Mouse (Mus musculus) heart, postnatal 14 days (tissue): ENCODE measurements around the gene Tmed4. TPM values are rescaled to one million over a fixed set of nuclear protein-coding genes. Genes with fewer than 3 reads are reported as not detected.
A peak's percentile ranks its signal among the peaks of the same experiment; 100 is the strongest.

Experiments used
- DNase-seq, 2 experiments: peaks; one replicate each; pipeline ENCODE4 v3.0.0; 2021 to 2022
- intact Hi-C: fragments of 180-260 bp; cut with DNase I; formaldehyde crosslinking; loops from one replicate; pipeline ENCODE4 v1.15.1; 2025
- long read RNA-seq, 2 experiments: library from polyadenylated mRNA; stranded (forward); transcript quantifications; one replicate each; pipeline ENCODE4 v2.0.0; 2021
- total RNA-seq, 2 experiments: library from RNA; stranded (reverse); gene quantifications; 2 replicates each; pipeline ENCODE4 v1.2.3; 2021

Tmed4 gene
- 10 to 100 TPM; 72.9 to 73.5 TPM for total RNA-seq
- long read RNA-seq, experiment 1, transcript Tmed4-202 (4 exons, 886 nt), result minor isoform, 10 of 152 reads
- long read RNA-seq, experiment 1, transcript Tmed4-201 (5 exons, 2,003 nt), result major isoform, 129 of 152 reads
- long read RNA-seq, experiment 1, partial matches to known transcripts, result 2 of 152 reads
- long read RNA-seq, experiment 1, other reads (novel, unspliced or antisense), result 11 of 152 reads
- long read RNA-seq, experiment 2, transcript Tmed4-201 (5 exons, 2,003 nt), result major isoform, 96 of 112 reads
- long read RNA-seq, experiment 2, transcript Tmed4-202 (4 exons, 886 nt), result minor isoform, 6 of 112 reads
- long read RNA-seq, experiment 2, partial matches to known transcripts, result 0 of 112 reads
- long read RNA-seq, experiment 2, other reads (novel, unspliced or antisense), result 10 of 112 reads

DNA sequence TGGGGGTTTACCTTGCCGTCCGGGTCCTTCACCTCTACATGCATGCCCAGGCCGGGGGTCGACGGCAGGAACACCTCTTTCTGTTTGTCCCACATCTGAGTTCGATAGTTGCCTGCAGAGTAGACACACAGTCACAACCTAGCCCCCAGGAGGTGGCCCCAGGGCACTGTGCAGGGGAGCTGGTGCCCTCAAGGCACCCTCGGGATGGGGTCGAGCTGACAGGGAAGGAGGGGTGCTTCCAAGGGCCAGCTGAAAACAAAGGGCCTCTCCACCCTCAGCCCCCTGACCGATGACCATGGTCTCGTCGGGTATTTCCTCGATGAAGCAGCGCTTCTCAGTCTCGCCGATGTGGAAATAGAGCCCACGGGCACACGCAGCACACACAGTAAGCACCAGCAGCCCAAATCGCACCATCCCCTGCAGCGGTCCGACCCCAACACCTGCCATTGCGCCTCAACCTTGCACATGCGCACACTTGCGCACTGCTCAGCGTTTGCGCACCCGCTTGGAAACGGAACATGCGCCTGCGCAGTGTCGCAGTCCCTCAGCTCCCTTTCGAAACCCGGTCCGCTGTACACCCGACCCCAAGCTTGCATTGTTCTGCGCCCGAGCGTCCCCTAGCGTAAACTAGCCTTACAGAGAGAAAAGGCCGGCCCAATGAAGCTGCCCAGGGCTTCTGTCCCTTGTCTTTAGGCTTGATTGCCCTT, at the start of gene Tmed4:
TSS of gene Tmed4 (minus strand) at position 484 of the 707 bp plus-strand sequence.
- intact Hi-C loops, result no loop called here

DNA sequence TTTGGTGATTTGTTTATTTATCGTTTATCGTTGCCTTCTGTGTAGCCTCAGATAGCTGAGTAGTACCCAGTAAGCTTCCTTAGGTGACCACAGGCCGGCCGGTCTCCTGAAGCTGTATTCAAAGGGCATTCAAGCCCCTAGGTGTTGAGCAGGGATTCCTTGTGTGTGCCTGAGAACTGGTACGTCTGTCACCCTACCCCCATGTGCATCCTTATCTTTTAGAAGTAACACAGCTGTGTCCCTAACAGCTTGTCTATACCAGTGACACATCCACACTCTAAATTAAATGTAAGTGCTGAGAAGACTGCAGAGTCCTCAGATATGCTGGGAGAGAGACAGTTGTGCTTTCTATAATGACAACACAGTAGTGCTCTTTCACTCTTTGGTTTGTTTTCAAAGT, 48.7 kb upstream of the Tmed4 start:
- DNase-seq, result no peak

More for the DNA sequence above, at the start of gene Tmed4:
- peak; percentile 99 for DNase-seq

DNA sequence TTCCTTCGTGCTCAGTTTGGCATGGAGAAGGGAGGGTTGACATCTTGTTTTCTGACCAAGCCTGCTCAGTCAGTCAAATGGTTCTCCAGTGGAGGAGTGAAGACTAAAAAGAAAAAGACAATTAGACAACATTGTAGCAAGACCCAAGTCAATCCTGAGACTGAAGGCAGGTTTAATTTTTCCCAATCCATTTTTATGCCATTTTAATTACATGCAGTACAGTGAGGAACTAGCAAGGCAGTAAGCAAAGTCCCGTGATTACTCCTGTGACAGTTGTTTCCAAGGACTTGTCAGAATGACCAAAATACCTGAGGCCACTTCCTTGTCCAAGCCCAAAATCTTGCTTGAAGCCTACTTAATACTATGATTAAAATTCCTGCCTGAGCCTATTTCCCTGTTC, 47.4 kb upstream of the Tmed4 start:
- intact Hi-C loops, result no loop called here
- DNase-seq, result no peak

More for the DNA sequence above, 48.7 kb upstream of the Tmed4 start:
- intact Hi-C loops, result no loop called here

DNA sequence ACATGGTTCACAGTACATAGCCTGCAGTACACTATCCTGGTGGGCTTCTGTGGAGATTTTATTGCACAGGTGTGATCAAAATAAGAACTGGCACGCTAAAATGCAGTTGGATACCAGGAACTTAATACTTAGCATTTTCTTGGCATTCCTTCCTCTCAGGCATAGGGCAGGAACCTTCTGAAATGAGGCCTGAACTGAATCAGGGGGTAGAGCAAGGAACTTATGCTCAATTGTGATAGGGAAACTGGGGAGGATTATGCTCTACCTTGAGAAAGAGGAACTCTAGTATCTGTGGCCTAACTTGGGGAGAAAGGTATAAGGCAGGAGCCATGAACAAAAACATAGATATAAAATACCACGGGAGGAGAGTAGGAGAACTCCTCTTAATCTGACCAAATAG, 44.7 kb upstream of the Tmed4 start:
- intact Hi-C loops, result no loop called here

DNA sequence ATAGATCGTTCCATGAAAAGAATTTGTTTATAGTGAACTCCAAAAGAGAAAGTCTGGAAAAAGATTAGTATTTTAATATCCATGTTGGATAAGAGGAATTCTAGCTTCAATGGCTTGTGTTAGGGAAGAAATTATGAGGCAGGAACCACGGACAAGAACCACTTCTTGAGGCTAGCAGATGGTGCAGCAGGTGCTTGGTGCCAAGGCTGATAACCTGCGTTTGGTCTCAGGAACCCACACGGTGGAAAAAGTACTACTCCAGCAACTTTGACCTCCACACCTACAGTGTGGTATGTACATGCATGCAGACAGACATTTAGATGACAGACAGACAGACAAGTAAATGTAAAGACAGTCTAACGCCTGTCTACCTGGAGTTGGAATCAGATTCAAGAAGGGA, 43.9 kb upstream of the Tmed4 start:
- no peak for DNase-seq
- intact Hi-C loops, result no loop called here

More for the DNA sequence above, 44.7 kb upstream of the Tmed4 start:
- no peak for DNase-seq

DNA sequence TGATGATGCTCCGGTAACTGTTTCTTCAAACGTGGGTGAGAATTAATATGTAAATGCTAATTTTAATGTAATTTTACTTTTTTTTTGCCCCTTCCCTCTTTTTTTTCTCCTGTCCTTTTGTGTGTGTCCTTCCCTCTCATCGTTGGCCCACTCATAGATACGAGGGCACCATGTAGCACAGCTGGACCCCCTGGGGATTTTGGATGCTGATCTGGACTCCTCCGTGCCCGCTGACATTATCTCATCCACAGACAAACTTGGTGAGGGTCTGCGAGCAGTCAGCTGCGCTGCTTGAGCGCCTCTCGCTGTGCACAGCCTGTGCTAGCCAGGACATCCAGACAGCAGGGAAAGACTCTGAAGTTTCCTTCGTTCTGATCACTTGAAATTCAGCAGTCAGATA, 42.2 kb upstream of the Tmed4 start:
- intact Hi-C loops, result no loop called here
- DNase-seq, result no peak

DNA sequence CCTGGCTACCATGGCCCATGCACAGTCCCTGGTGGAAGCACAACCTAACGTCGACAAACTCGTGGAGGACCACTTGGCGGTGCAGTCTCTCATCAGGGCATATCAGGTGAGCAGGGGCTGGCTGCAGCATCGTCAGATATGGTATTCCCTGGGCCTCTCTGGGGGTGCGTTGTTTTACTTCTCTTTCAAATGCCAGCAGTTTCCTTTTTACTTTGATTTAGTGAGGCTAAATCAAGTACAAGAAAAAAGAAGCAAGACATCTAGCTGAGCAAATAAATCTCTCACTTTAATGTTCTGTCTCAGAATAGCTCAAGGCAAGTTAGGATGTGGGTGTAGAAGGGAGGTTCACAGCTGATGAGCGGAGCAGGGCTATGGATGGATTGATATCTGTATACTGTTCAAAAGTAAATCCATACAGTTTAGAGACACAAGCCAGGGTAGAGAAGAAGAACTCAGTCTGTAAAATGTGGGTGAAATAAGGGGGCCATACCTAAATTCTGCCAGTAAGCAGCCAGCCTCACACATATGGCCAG, 39.3 kb upstream of the Tmed4 start:
- DNase-seq, result no peak
- intact Hi-C loops, result no loop called here

DNA sequence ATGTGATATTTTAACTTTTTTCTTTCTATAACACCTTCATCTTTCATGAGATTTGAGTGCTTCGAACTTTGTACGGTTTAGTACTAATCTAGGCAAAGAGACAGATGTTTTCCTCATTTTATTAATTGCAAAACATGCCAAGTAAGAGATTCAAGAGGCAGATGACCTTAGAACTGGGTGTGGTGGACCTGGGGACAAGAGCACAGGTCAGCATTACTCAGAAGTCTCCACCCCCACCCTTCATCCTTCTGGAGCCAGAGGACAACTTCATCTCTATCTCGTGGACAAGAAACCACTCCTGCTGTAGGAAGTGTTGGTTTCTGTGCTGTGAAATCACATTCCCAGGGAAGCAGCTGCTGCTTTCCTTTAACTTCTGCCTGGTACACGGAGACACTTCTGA, 33.5 kb upstream of the Tmed4 start:
- intact Hi-C loops, result no loop called here
- no peak for DNase-seq

DNA sequence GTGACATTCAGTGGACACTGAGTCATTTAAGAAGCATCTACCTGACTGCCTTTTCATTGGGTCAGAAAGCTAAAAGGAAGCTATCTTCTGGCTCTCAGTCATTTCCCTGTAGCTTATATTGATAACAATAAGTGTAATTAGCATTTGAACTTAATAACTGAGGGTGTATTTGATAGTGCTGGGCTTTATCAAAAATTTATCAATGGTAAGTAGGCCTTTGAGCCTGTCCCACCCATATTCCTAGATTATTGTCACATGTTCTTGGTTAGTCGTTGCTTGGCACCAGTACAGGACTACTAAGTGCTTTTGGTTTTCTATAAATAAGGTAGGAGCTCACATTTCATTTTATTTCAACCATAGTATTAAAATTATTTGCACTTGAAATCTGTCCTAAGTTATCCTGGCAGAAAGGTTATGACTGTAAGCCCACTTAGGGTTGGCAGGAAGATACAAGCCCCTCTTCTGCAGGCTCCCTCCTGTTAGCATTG, 31.3 kb upstream of the Tmed4 start:
- no peak for DNase-seq
- intact Hi-C loops, result no loop called here

DNA sequence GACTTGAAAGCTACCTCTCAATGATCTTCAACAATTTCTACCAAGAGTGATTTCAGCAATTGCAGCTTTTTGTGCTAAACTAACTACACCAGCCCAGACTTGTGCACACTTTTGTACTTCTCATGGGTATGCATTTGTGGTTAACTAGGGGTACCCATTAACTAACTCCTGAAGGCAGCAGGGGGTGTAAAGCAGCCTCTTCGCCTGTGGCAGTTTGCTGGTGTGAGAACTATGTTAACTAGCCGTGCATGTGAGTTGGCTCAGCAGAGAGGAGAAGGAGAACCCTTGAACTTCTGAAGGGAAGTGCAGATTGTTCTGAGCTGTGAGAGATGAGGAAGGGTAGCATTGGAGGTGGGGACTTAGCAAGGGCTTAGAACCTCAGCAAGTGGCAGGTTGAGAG, 28.1 kb upstream of the Tmed4 start:
- no peak for DNase-seq
- intact Hi-C loops, result no loop called here

DNA sequence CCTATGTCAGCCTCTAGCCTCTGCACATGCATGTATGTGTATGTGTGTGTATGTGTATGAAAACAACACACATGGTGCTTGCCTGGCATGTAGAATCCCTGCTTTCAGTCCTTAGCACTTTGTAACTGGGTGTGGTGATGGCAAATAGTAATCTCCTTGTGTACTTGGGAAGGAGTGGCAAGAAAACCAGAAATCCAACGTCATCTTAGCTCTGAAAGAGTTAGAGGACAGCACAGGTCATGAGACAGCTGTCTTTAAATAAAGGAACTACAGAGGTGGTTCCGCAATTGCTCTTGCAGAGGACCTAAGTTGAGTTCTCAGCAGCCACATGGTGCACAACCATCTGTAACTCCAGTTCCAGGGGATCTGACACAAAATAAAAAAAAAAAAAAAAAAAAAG, 24.8 kb upstream of the Tmed4 start:
- no peak for DNase-seq
- intact Hi-C loops, result no loop called here

DNA sequence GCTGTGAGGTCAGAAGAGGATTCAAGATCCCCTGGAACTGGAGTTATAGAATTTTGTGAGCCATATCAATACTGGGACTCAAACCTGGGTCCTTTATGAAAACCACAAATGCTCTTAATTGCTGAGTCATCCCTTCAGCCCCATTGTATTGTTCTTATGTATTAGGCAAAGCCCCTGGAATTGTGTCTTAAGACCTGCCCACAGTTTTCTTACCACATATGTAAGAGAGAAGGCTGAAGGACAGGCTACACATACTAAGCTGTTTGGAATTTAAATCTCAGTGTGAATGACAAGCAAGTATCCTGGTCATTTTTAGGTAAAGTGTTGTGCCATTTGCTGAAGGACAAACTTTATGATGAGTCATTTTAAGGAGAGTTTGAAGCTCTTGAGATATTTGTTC, 21.4 kb upstream of the Tmed4 start:
- intact Hi-C loops, result no loop called here
- no peak for DNase-seq

DNA sequence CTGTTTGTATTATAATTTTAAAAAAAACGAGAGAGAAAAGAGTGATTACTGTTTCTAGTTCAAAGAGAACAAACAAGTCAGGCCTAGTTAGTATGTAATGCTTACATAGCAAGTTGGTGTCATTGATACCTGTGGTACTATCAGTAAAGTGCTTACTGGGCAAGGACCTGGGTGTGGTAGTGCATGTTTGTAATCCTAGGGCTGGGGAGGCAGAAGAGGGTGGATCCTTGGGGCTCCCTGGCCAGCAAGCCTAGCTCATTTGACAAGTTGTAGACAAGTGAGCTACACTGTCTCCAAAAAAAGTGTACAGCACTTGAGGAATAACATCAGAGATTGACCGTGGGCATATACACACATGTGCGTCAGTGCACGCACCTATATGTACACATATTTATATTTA, 20.0 kb upstream of the Tmed4 start:
- DNase-seq, result no peak
- intact Hi-C loops, result no loop called here

DNA sequence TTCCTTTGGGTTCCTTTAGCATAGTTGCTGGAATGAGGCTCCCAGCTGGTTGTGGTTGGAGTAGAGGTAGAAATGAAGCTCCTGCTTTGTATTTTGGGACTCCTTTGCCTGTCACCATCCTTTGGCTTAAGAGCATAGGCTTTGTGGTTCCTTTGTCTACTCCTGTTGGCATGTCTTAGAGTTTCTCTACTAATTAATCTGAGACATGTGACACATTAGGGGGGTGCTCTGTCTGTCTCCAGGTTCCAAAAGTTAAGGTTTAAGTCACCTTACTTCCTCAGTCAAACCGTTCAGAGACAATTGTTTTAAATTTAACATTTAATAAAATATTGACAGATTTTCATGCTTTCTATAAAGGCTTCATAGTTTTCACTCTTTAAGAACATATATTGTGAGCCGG, 18.9 kb upstream of the Tmed4 start:
- intact Hi-C loops, result no loop called here
- no peak for DNase-seq

DNA sequence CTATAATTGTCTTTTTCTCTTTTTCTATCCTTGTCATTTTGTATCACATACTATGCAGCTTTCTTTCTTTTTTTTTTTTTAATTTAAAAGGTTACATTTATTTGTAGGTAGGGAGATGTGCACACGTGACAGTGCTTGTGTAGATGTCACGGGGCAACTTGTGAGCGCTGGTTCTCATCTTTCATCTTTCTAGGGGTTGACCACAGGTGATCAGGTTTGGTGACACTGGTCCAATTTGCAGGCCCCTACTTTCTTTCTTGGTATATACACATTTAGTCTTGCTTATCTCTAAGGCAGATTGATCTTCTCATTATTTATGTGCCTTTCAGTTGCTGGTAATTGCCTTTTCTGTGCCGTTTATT, 18.3 kb upstream of the Tmed4 start:
- DNase-seq, result no peak
- intact Hi-C loops, result no loop called here

DNA sequence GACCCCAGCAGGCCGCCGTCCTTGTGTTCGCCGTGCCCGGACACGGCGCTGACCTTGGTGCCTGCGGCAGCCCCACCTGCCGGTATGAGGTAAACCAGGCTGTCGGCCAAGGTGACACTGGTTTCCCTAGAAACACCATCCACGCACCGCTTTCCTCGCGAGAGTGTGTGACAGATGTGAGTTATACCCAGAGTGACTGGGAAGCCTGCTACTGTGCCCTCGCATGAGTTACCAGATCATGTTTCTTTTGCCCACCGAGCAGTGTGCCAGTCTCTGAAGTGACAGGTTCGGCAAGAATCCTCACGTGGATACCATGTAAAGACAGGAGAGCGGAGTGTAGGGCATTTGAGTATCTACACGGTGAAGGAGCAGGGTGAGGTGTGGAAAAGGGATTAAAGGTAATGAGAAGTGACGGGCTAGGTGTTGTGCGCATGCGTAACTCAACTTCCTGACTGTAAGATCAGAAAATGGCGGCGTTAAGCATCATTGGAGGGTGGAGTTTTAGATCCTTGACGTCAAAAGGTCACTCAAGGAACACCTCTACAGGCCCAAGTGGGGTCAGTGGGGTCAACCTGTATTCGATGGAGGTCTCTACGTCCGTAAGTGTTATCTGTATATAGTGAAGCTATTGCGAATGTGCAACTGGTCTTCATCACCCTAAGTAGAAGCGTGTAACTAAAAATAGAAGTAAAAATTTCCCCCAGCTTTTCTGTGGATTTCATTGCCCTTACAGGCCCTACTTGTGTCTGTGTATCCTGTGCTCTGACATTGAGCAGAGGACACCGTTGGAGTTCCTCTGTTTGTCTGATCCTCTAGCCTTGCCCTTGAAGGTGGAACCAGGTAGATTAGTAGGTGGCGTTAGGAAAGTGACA, 17.7 kb upstream of the Tmed4 start:
- DNase-seq, result peak; percentile 44 to 63
- intact Hi-C loops, result no loop called here

DNA sequence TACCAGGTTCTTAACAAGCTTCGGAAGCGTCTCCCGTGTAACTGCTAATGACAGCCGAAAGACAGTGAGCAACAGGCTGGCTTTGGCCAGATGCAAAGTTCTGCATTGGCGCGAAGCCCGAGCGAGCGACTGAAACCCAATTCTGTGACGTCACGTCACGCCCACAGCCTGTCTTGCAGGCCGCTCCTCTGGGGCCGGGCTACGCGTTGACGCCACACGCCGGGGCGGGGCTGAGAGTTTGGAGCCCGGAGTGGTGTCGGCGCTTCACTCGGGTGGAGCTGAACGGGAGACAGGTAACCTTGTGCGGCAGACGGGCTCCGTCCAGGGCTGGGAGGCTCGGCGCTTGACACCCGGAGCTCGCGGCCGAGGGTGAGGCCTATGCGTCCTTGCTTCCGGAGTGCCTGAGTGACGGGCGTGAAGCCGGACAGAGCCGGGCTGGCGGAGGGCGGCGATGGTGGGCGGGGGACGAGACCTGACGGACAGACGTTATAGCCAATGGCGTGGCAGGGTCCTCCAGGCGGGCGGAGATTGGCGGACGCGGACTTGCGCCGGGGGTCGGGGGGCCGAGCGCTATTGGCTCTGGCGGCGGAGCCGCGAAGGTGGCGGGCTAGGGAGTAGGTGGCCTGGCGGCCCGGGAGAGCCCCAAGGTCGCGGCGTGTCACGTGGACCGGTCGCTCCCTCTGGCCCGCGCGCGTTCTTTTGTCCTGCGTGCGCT, 16.9 kb upstream of the Tmed4 start, which contains the start of gene Ogdh:
TSS of gene Ogdh (plus strand) at position 233 of the 715 bp plus-strand sequence.
- intact Hi-C loops, result no loop called here
- peak; percentile 99 for DNase-seq

DNA sequence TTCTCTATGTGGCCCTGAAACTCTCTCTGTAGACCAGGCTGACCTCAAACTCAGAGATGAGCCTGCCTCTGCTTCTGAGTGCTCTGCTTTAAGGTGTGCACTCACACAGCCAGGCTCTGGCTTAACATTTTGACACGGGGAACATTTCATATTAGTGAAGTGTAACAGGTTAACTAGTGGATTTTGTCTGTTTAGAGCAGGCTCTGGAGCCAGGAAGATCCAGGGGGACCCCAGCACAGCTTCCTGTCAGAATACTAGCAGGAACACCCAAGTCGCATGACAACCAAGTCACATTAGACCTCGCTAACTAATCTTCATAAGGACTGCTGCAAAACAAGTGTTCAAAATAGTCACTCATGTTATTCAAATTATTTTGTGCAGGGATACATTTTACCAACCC, 16.2 kb upstream of the Tmed4 start:
- DNase-seq, result no peak
- intact Hi-C loops, result no loop called here

DNA sequence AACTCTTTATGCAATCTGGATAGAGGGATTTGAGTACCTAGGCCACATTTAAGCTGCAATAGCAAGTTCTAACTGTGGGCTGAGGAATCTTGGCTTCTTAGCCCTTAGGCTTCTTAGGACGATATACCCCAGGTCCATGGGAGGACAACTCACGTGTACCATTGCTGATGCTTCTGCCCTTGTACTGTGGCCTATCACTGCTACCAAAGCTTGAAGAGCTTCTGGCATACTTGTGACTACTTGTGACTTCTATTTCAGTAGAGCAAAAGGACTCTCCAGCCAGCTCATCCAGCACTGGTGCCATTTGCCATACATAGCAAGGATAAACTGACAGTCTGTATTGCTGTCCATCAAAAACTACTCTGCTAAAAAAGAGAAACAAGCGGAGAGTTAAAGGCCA, 15.5 kb upstream of the Tmed4 start:
- intact Hi-C loops, result no loop called here
- DNase-seq, result no peak

DNA sequence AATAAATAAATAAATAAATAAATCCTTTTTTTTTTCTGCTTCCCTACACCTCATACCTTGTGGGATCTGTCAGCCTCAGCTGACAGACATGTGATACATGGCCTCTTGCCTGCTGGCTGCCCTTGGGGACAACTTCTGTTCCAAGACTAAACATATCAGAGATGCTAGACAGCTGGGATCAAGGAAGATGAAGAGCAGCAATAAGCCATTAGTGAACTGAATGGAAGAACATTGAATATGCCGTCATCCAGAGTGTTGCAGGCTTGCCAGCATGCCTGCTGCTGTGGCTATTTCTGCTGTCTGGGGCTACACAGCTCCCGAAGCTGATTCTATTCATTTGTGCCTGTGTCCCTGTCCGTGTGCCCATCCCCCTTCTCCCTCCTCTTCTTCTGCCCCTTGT, 8.3 kb upstream of the Tmed4 start:
- intact Hi-C loops, result no loop called here
- DNase-seq, result peak; percentile 72 to 76
